Mouse (Mus musculus): ENCODE measurements around the gene Gm11983.

- TF ChIP-seq CTCF (IDR thresholded peaks at IDR 0.05; ENCODE audit: low read depth, low read length) (no peak), POLR2A (IDR thresholded peaks at IDR 0.05; ENCODE audit: insufficient read depth, low read length) (no peak)
Measured at GRCm38 (mm10) chr11:6823176-6823575, 14.3 kb downstream of the Gm11983 start.

Data from ES-Bruce4 (cell line).